Mouse (Mus musculus): ENCODE results near the gene Neu1.
A peak's percentile ranks its signal among the peaks of the same experiment; 100 is the strongest.
"Not testable (repeated sequence)": the region's sequence is repeated elsewhere in the genome, so short reads cannot be mapped to it uniquely, and the experiment has no call there.

Gene Neu1

GRCm38 (mm10) chr17:34971694-34972068, 40.6 kb downstream of the Neu1 start:
- not testable (repeated sequence) for DNase-seq

GRCm38 (mm10) chr17:34972069-34972749, 41.2 kb downstream of the Neu1 start, which contains the start of the genes Hspa1a and Hspa1l:
Gene Hspa1a, minus strand, starts transcription at chr17:34972156.
Gene Hspa1l, plus strand, starts transcription at chr17:34972703.
- DNase-seq, result peak; percentile 91

GRCm38 (mm10) chr17:34975581-34976492, 44.8 kb downstream of the Neu1 start:
- no peak for DNase-seq

- no peak for DNase-seq
These were observed 45.9 kb downstream of the Neu1 start for GRCm38 (mm10) chr17:34977000-34977399.

GRCm38 (mm10) chr17:34978239-34978638, 47.2 kb downstream of the Neu1 start:
- no peak for DNase-seq

GRCm38 (mm10) chr17:34979631-34980030, 48.6 kb downstream of the Neu1 start:
- DNase-seq, result no peak

- DNase-seq, result peak; percentile 77
These were observed 49.6 kb downstream of the Neu1 start for GRCm38 (mm10) chr17:34980655-34981054.

GRCm38 (mm10) chr17:34981690-34982180, 50.7 kb downstream of the Neu1 start, which contains the start of gene Lsm2:
Gene Lsm2, plus strand, starts transcription at chr17:34981862.
- DNase-seq, result peak; percentile 94

GRCm38 (mm10) chr17:34982328-34982727, 51.3 kb downstream of the Neu1 start:
- no peak for DNase-seq

GRCm38 (mm10) chr17:34984218-34984617, 53.2 kb downstream of the Neu1 start:
- DNase-seq, result peak; percentile 44

All from kidney, postnatal 14 days (tissue).